Mouse (Mus musculus): Measurements from ENCODE around the gene Col9a1. TPM values are rescaled to one million over a fixed set of nuclear protein-coding genes. Genes with fewer than 3 reads are reported as not detected.

The Col9a1 gene
- 5.5 and 6.3 TPM in 2 replicates for polyA plus RNA-seq (2015; fragmentation: Nextera tagmentation; extraction: Ambion mirVana)

GRCm38 (mm10) chr1:24177224-24177851, at the start of gene Col9a1:
Col9a1 (plus strand) TSS chr1:24177610.
- no peak for TF ChIP-seq CTCF (IDR thresholded peaks at IDR 0.05; ENCODE audit: low read depth)
- 75% methylated on average over 6 of the region's 6 CpGs for WGBS
- no peak within 1 kb of the TSS for H3K4me3 ChIP-seq (replicated peaks; ENCODE audit: low read depth, low read length)
- no peak for DNase-seq (ENCODE audit: low spot score)
- H3K4me1 ChIP-seq (replicated peaks; ENCODE audit: insufficient read depth, low read length): no peaks in the 10 kb centered on the region
- no peaks in the 10 kb centered on the region for H3K9me3 ChIP-seq (replicated peaks; ENCODE audit: low read length)
- no peaks in the 10 kb centered on the region for H3K27me3 ChIP-seq (ENCODE audit: insufficient read depth, low read length)
- H3K4me2 ChIP-seq (ENCODE audit: low read length): no peak within 1 kb of the TSS
- no peak within 1 kb of the TSS for H3K27ac ChIP-seq
- no peak within 1 kb of the TSS for H3K9ac ChIP-seq (ENCODE audit: low read depth, low read length)
- H3K36me3 ChIP-seq (ENCODE audit: insufficient read depth, low read length): no peaks in the 10 kb centered on the region
- ATAC-seq (replicated peaks; ENCODE audit: low FRiP score, low read depth): no peak

- Histone ChIP-seq H3K9ac (ENCODE audit: low read depth, low read length) (no peak overlapping the region), H3K27me3 (ENCODE audit: insufficient read depth, low read length) (no peaks in the 10 kb centered on the region), H3K4me3 (replicated peaks; ENCODE audit: low read depth, low read length) (no peak overlapping the region), H3K9me3 (replicated peaks; ENCODE audit: low read length) (no peaks in the 10 kb centered on the region), H3K36me3 (ENCODE audit: insufficient read depth, low read length) (no peaks in the 10 kb centered on the region), H3K4me1 (replicated peaks; ENCODE audit: insufficient read depth, low read length) (no peaks in the 10 kb centered on the region), H3K4me2 (ENCODE audit: low read length) (no peak overlapping the region), H3K27ac (no peak overlapping the region)
- ATAC-seq (replicated peaks; ENCODE audit: low FRiP score, low read depth) (no peak), DNase-seq (ENCODE audit: low spot score) (no peak)
- TF ChIP-seq CTCF (IDR thresholded peaks at IDR 0.05; ENCODE audit: low read depth): no peak
- WGBS: 68% methylated on average over 6 of the region's 6 CpGs
Measured at GRCm38 (mm10) chr1:24127866-24128265, 49.5 kb upstream of the Col9a1 start.

- Histone ChIP-seq H3K36me3 (ENCODE audit: insufficient read depth, low read length) (no peaks in the 10 kb centered on the region), H3K4me3 (replicated peaks; ENCODE audit: low read depth, low read length) (no peak overlapping the region), H3K9ac (ENCODE audit: low read depth, low read length) (no peak overlapping the region), H3K27ac (no peak overlapping the region), H3K4me2 (ENCODE audit: low read length) (no peak overlapping the region), H3K4me1 (replicated peaks; ENCODE audit: insufficient read depth, low read length) (no peaks in the 10 kb centered on the region), H3K27me3 (ENCODE audit: insufficient read depth, low read length) (no peaks in the 10 kb centered on the region), H3K9me3 (replicated peaks; ENCODE audit: low read length) (no peaks in the 10 kb centered on the region)
- ATAC-seq (replicated peaks; ENCODE audit: low FRiP score, low read depth): no peak; the same call in 1 of the 2 replicates
- no peak for TF ChIP-seq CTCF (IDR thresholded peaks at IDR 0.05; ENCODE audit: low read depth)
- DNase-seq (ENCODE audit: low spot score): no peak
- WGBS: 45% methylated on average over 19 of the region's 19 CpGs
Measured at GRCm38 (mm10) chr1:24133853-24134252, 43.6 kb upstream of the Col9a1 start.

- WGBS: 0% methylated on average over 1 of the region's 1 CpGs
Measured at GRCm38 (mm10) chr1:24134792-24135191, 42.6 kb upstream of the Col9a1 start.

GRCm38 (mm10) chr1:24137133-24137532, 40.3 kb upstream of the Col9a1 start:
- Histone ChIP-seq H3K4me2 (ENCODE audit: low read length) (no peak overlapping the region), H3K9ac (ENCODE audit: low read depth, low read length) (no peak overlapping the region), H3K9me3 (replicated peaks; ENCODE audit: low read length) (no peaks in the 10 kb centered on the region), H3K4me3 (replicated peaks; ENCODE audit: low read depth, low read length) (no peak overlapping the region), H3K4me1 (replicated peaks; ENCODE audit: insufficient read depth, low read length) (no peaks in the 10 kb centered on the region), H3K36me3 (ENCODE audit: insufficient read depth, low read length) (no peaks in the 10 kb centered on the region), H3K27me3 (ENCODE audit: insufficient read depth, low read length) (no peaks in the 10 kb centered on the region), H3K27ac (no peak overlapping the region)
- peak; percentile 52; the same call in 1 of the 2 replicates for ATAC-seq (replicated peaks; ENCODE audit: low FRiP score, low read depth)
- 7% methylated on average over 3 of the region's 3 CpGs for WGBS
- peak; percentile 94 for TF ChIP-seq CTCF (IDR thresholded peaks at IDR 0.05; ENCODE audit: low read depth)
- DNase-seq (ENCODE audit: low spot score): peak; percentile 55

More at GRCm38 (mm10) chr1:24134792-24135191, 42.6 kb upstream of the Col9a1 start:
- Histone ChIP-seq H3K27ac (no peak overlapping the region), H3K4me1 (replicated peaks; ENCODE audit: insufficient read depth, low read length) (no peaks in the 10 kb centered on the region), H3K4me3 (replicated peaks; ENCODE audit: low read depth, low read length) (no peak overlapping the region), H3K27me3 (ENCODE audit: insufficient read depth, low read length) (no peaks in the 10 kb centered on the region), H3K36me3 (ENCODE audit: insufficient read depth, low read length) (no peaks in the 10 kb centered on the region), H3K9ac (ENCODE audit: low read depth, low read length) (no peak overlapping the region), H3K9me3 (replicated peaks; ENCODE audit: low read length) (no peaks in the 10 kb centered on the region), H3K4me2 (ENCODE audit: low read length) (no peak overlapping the region)
- peak; percentile 78 for TF ChIP-seq CTCF (IDR thresholded peaks at IDR 0.05; ENCODE audit: low read depth)
- ATAC-seq (replicated peaks; ENCODE audit: low FRiP score, low read depth): no peak; the same call in 1 of the 2 replicates
- DNase-seq (ENCODE audit: low spot score): peak; percentile 86

- DNase-seq (ENCODE audit: low spot score): no peak
- Histone ChIP-seq H3K9ac (ENCODE audit: low read depth, low read length) (no peak overlapping the region), H3K27ac (no peak overlapping the region), H3K4me3 (replicated peaks; ENCODE audit: low read depth, low read length) (no peak overlapping the region), H3K4me1 (replicated peaks; ENCODE audit: insufficient read depth, low read length) (no peaks in the 10 kb centered on the region), H3K27me3 (ENCODE audit: insufficient read depth, low read length) (no peaks in the 10 kb centered on the region), H3K9me3 (replicated peaks; ENCODE audit: low read length) (no peaks in the 10 kb centered on the region), H3K36me3 (ENCODE audit: insufficient read depth, low read length) (no peaks in the 10 kb centered on the region), H3K4me2 (ENCODE audit: low read length) (no peak overlapping the region)
- ATAC-seq (replicated peaks; ENCODE audit: low FRiP score, low read depth): no peak
- no peak for TF ChIP-seq CTCF (IDR thresholded peaks at IDR 0.05; ENCODE audit: low read depth)
- 83% methylated on average over 6 of the region's 6 CpGs for WGBS
Measured at GRCm38 (mm10) chr1:24140555-24140954, 36.9 kb upstream of the Col9a1 start.

Measured in kidney, postnatal 0 days (tissue).